Mouse (Mus musculus) embryonic facial prominence, embryonic 11.5 days (tissue): ENCODE measurements around the gene 4833439L19Rik. TPM values are rescaled to one million over a fixed set of nuclear protein-coding genes. Genes with fewer than 3 reads are reported as not detected.

Experiments
- ATAC-seq: fragments of 200-750 bp; cut with Nextera tagmentation; replicated peaks from 2 replicates; pipeline ENCODE4 v1.8.0; 2017; ENCODE audit warnings: low read depth; ENCODE audit not compliant: insufficient number of reproducible peaks, low FRiP score, low TSS enrichment
- DNase-seq: peaks from one replicate; pipeline ENCODE4 v3.0.0-alpha.2; 2015; ENCODE audit warnings: low spot score
- H3K27ac ChIP-seq: fragments of 300-500 bp; sonication (generic); replicated peaks from 2 replicates; pipeline ENCODE4 v1.5.1; 2014; ENCODE audit warnings: mild to moderate bottlenecking, low read depth, low read length, control low read depth
- H3K27me3 ChIP-seq: fragments of 300-500 bp; sonication (generic); 2 replicates; pipeline ENCODE4 v1.6.1; 2014; ENCODE audit warnings: mild to moderate bottlenecking, low read length, moderate library complexity, mixed read lengths; ENCODE audit not compliant: control insufficient read depth, insufficient read depth
- H3K36me3 ChIP-seq: fragments of 300-500 bp; sonication (generic); replicated peaks from 2 replicates; pipeline ENCODE4 v1.6.1; 2014; ENCODE audit warnings: low read depth, mild to moderate bottlenecking, low read length, moderate library complexity, mixed read lengths; ENCODE audit not compliant: control insufficient read depth, insufficient read depth
- H3K4me1 ChIP-seq: fragments of 300-500 bp; sonication (generic); 2 replicates; pipeline ENCODE4 v1.6.1; 2014; ENCODE audit warnings: low read length, mixed read lengths; ENCODE audit not compliant: control insufficient read depth, insufficient read depth
- H3K4me2 ChIP-seq: fragments of 300-500 bp; sonication (generic); 2 replicates; pipeline ENCODE4 v1.6.1; 2014; ENCODE audit warnings: low read depth, mild to moderate bottlenecking, control low read depth, low read length, moderate library complexity
- H3K4me3 ChIP-seq: fragments of 300-500 bp; sonication (generic); 2 replicates; pipeline ENCODE4 v1.5.1; 2014; ENCODE audit warnings: low read depth, low read length, control low read depth
- H3K9ac ChIP-seq: fragments of 300-500 bp; sonication (generic); replicated peaks from 2 replicates; pipeline ENCODE4 v1.6.1; 2014; ENCODE audit warnings: mild to moderate bottlenecking, control low read depth, low read length
- H3K9me3 ChIP-seq: fragments of 300-500 bp; sonication (generic); replicated peaks from 2 replicates; pipeline ENCODE4 v1.6.1; 2016; ENCODE audit warnings: mild to moderate bottlenecking, low read length, inconsistent platforms, mixed read lengths; ENCODE audit not compliant: control insufficient read depth
- WGBS: fragments of 180-500 bp; shearing (Covaris S2); extraction: QIAGEN DNeasy Blood & Tissue Kit; methylation state at CpG from one replicate; pipeline ENCODE4 v1.1.7; 2014; 5-methylcytosine and 5-hydroxymethylcytosine counted together
- polyA plus RNA-seq: library from polyadenylated mRNA; unstranded; fragments of >200 nt; fragmentation: Nextera tagmentation; extraction: Ambion mirVana; gene quantifications from 2 replicates; pipeline ENCODE4 v1.2.1, GENCODE M21; 2014

Gene 4833439L19Rik
- polyA plus RNA-seq, 1 experiment from 2014 or later = 188 TPM

DNA sequence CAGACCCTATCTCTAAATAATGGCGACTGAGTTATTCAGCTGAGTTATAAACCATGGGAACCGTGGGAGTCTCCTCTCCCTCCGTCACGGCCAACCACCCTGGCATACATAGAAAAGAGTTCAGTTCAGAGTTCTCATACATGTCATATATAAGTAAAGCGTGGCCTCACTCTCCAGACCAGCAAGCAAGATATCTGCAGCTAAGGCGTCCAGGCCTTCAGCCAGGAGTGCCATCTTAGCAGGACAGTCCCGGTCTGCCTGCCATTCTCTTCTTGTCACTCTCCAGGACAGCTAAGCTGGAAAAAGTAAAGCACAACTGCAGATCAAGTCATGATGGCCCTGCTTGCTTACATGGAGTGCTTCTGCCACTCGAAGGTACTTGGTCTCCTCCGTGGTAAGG is 9.1 kb downstream of the 4833439L19Rik start:
- Histone ChIP-seq H3K27me3 (no peaks in the 10 kb centered on the region), H3K4me2 (no peak overlapping the region), H3K36me3 (peaks cover 4% of the 10 kb centered on the region), H3K9me3 (no peaks in the 10 kb centered on the region), H3K4me1 (no peaks in the 10 kb centered on the region), H3K9ac (no peak overlapping the region), H3K27ac (no peak overlapping the region), H3K4me3 (no peak overlapping the region)
- ATAC-seq (no peak), DNase-seq (no peak)
- WGBS = 89% methylated on average over 9 of the region's 9 CpGs

GRCm38 (mm10) chr13:54548036-54548435 is 17.2 kb downstream of the 4833439L19Rik start:
- WGBS = 89% methylated on average over 7 of the region's 7 CpGs
- no peaks in the 10 kb centered on the region for H3K9me3 ChIP-seq
- ATAC-seq (no peak), DNase-seq (no peak)
- H3K27me3 ChIP-seq = no peaks in the 10 kb centered on the region
- no peaks in the 10 kb centered on the region; the same call in 1 of the 2 replicates for H3K36me3 ChIP-seq
- no peak overlapping the region for H3K4me2 ChIP-seq
- H3K4me1 ChIP-seq = no peaks in the 10 kb centered on the region
- no peak overlapping the region for H3K4me3 ChIP-seq
- no peak overlapping the region for H3K9ac ChIP-seq
- H3K27ac ChIP-seq = no peak overlapping the region

GRCm38 (mm10) chr13:54532134-54532533 is 33.1 kb downstream of the 4833439L19Rik start:
- peaks cover 2% of the 10 kb centered on the region; the same call in 1 of the 2 replicates for H3K36me3 ChIP-seq
- DNase-seq = no peak
- H3K4me2 ChIP-seq = no peak overlapping the region
- H3K9ac ChIP-seq = no peak overlapping the region
- H3K9me3 ChIP-seq = no peaks in the 10 kb centered on the region
- ATAC-seq = no peak
- H3K27ac ChIP-seq = no peak overlapping the region
- H3K4me1 ChIP-seq = no peaks in the 10 kb centered on the region
- no peaks in the 10 kb centered on the region for H3K27me3 ChIP-seq
- no peak overlapping the region for H3K4me3 ChIP-seq

- Histone ChIP-seq H3K4me1 (no peaks in the 10 kb centered on the region), H3K4me3 (no peak overlapping the region), H3K27ac (no peak overlapping the region), H3K36me3 (peaks cover 11% of the 10 kb centered on the region; the same call in 1 of the 2 replicates), H3K27me3 (no peaks in the 10 kb centered on the region), H3K9ac (no peak overlapping the region), H3K9me3 (no peaks in the 10 kb centered on the region), H3K4me2 (no peak overlapping the region)
- DNase-seq = no peak
- ATAC-seq = no peak
- 88% methylated on average over 6 of the region's 6 CpGs for WGBS
These were observed 38.1 kb downstream of the 4833439L19Rik start for GRCm38 (mm10) chr13:54527140-54527539.

DNA sequence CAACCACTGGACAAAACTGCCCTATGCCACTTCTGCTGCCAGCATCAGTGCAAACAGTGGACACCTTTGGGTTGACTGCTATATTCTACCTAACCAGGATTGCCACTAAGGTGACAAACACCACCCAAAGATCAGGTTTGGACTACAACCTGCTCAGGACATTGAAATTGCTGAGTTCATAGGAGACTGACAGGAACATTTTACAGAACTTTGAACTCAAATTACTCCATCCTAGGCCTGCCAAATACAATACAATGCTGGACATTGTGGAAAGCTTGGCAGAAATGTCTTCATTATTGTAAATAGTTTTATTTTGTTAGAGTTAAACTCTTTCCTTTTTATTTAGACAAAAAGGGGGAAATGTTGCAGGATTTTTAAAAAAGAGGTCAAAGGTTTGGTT is 44.1 kb downstream of the 4833439L19Rik start:
- Histone ChIP-seq H3K27me3 (no peaks in the 10 kb centered on the region), H3K36me3 (peaks cover 9% of the 10 kb centered on the region; the same call in 1 of the 2 replicates), H3K9me3 (no peaks in the 10 kb centered on the region), H3K27ac (no peak overlapping the region), H3K4me3 (no peak overlapping the region), H3K9ac (no peak overlapping the region), H3K4me2 (no peak overlapping the region), H3K4me1 (no peaks in the 10 kb centered on the region)
- DNase-seq = no peak
- ATAC-seq = no peak

DNA sequence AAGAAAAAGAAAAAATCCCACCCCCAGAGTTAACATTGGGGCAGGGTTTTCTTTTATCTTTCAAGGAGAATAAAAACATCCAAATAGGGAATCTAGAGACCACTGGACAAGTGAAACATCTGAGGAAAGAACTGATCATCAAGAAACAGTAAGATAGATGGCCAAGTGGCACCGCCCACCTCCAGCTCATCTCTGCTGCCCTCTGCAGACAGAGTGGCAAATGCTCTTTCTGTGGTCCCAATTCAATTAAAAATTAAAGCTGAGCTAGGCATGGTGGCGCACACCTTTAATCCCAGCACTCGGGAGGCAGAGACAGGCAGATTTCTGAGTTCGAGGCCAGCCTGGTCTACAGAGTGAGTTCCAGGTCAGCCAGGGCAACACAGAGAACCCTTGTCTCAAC is 45.0 kb downstream of the 4833439L19Rik start:
- ATAC-seq (no peak), DNase-seq (peak; percentile 11)
- H3K9ac ChIP-seq = no peak overlapping the region
- H3K9me3 ChIP-seq = no peaks in the 10 kb centered on the region
- no peak overlapping the region for H3K27ac ChIP-seq
- H3K4me2 ChIP-seq = no peak overlapping the region
- H3K36me3 ChIP-seq = peaks cover 3% of the 10 kb centered on the region; the same call in 1 of the 2 replicates
- H3K27me3 ChIP-seq = no peaks in the 10 kb centered on the region
- no peak overlapping the region for H3K4me3 ChIP-seq
- WGBS = 93% methylated on average over 4 of the region's 4 CpGs
- H3K4me1 ChIP-seq = no peaks in the 10 kb centered on the region

GRCm38 (mm10) chr13:54505920-54506319 is 59.3 kb downstream of the 4833439L19Rik start:
- H3K36me3 ChIP-seq = no peaks in the 10 kb centered on the region
- H3K4me1 ChIP-seq = no peaks in the 10 kb centered on the region
- no peak overlapping the region for H3K4me2 ChIP-seq
- DNase-seq (no peak), ATAC-seq (no peak)
- H3K4me3 ChIP-seq = no peak overlapping the region
- H3K27ac ChIP-seq = no peak overlapping the region
- no peak overlapping the region for H3K9ac ChIP-seq
- H3K9me3 ChIP-seq = no peaks in the 10 kb centered on the region
- 97% methylated on average over 1 of the region's 1 CpGs for WGBS
- H3K27me3 ChIP-seq = no peaks in the 10 kb centered on the region

- Histone ChIP-seq H3K4me3 (peak overlapping the region; percentile 66), H3K27ac (no peak overlapping the region), H3K9ac (peak overlapping the region; percentile 87), H3K4me2 (peak overlapping the region; percentile 81), H3K36me3 (no peaks in the 10 kb centered on the region), H3K9me3 (no peaks in the 10 kb centered on the region), H3K4me1 (no peaks in the 10 kb centered on the region), H3K27me3 (no peaks in the 10 kb centered on the region)
- 31% methylated on average over 7 of the region's 7 CpGs for WGBS
- DNase-seq = peak; percentile 24
- no peak for ATAC-seq
These were observed 60.5 kb downstream of the 4833439L19Rik start for GRCm38 (mm10) chr13:54504611-54505260.
